Mouse (Mus musculus): Measurements from ENCODE around the gene Ndc80.
A peak's percentile ranks its signal among the peaks of the same experiment; 100 is the strongest.
"Not testable (repeated sequence)": the region's sequence is repeated elsewhere in the genome, so short reads cannot be mapped to it uniquely, and the experiment has no call there.

The Ndc80 gene

GRCm38 (mm10) chr17:71477481-71477880 lies 49.2 kb downstream of the Ndc80 start:
- DNase-seq (ENCODE audit: low spot score), result no peak

GRCm38 (mm10) chr17:71476346-71477020 lies 50.2 kb downstream of the Ndc80 start:
- DNase-seq (ENCODE audit: low spot score), result no peak

DNA sequence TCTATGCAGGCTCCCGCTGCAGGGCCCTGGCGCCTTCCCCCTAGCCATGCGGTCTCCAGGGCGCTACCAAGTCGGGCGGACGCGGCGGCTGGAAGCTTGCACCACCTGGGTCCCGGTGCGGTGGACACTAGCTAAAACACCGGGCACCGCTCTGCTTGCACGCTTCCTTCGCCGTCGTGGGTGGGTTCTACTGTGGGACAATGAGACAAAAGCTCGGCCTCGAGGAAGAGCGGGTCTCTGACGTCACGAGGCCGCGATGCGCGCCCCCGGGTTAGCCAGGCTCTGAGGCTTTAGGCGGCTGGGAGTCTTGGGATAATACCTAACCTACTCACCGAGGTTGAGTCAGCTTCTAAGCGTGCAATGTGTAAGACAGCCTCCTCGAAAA lies 51.0 kb downstream of the Ndc80 start:
- DNase-seq (ENCODE audit: low spot score), result peak; percentile 44

DNA sequence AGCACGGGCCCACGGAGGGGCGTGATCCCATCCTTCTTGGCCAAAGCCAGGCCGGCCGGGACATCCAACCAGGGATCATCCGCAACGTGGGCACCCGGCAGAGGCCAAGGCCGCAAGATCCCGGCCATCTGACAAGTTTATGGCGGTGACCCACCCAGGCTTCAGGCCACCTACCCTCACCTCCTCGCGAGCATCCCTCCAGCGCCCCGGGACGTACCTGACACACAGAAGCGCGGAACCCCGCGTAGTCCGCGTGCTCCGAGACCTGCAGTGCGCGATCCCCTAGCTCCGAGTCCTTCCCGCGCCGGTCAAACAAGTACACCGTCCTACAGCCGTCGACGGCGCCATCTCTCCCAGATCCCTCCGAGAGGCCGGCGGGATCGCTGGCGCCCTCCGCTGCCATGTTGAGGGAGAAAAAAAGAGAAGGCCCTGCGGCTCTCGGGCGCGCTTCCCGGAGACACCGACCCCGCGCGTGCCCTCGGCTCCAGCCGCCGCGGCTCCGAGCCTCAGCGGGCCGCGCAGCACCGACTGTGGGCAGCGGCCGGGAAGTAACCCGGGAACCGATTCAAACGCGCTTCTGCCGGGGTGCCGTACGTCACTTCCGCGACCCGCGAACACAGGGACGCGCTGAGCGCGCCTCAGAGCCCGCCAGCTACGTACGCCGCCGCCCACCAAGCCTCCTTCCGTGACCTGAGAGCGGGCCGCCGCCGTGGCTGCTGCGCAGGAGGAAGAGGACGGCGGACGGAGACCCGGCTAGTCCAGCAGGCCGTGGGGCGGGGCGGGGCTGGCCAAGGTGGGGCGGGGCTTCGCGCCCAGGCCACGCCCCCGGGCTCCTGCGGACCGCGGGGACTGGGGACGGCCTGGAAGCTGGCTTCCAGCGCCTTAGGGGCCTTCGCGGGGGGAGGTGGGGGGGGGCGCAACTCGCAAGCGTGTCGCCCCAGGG lies 51.6 kb downstream of the Ndc80 start, which contains the start of gene Smchd1:
Smchd1 (minus strand) TSS at position 582 of the 943 bp plus-strand sequence.
- peak; percentile 95 for DNase-seq (ENCODE audit: low spot score)

DNA sequence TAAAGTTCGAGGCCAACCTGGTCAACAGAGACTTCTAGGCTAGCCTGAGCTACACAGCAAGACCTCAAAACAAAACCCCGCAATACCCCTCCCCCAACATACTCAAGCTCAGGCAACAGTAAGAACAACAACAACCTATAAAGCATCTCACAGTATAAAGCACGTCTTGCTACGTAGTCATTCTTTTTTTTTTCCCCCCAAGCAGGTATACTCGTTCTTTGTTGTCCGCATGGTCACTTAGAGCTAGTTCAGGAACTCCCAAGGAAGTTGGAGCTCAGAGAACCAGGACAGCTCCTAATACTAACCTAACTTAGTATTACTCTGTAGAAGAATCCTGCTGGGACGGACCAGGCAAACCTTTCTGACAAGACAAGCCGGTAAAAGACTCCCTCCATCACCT lies 52.5 kb downstream of the Ndc80 start:
- DNase-seq (ENCODE audit: low spot score), result no peak

DNA sequence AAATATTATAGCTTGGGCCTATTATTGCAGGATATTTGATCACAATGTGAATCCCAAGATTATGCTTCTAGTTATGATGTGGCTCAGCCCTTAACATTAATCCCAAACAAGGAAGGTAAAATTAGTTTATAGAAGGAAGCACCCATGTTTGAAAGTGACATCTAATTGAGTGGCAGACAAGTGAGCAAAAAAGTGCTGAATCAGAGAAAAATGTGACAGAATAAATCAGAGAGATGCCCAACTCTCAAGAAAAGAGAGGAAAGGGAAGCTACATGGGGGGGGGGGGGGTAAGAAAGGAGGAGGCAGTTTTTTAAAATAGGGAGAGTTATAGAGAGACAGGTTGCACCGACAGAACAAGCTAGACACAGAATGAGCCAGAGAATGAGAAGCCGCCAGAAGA lies 55.4 kb downstream of the Ndc80 start:
- no peak for DNase-seq (ENCODE audit: low spot score)

DNA sequence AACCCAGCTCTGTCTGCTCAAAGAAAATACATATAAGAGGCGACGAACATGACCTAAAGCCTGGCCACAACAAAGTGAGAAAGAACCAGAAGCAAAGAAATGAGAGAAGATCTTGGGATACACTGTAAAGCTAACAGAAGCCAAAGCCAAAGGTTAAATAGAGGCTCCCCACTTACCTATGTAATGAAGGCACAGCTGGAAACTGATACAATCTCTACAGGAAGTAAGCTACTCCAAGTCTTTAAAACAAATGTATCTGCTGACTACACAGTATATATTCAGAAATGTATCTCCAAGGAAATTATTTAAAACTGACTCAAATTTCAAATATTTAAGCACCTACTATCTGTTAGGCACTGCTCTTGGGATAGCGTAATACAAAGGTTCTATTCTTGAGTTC lies 66.3 kb downstream of the Ndc80 start:
- no peak for DNase-seq (ENCODE audit: low spot score)

DNA sequence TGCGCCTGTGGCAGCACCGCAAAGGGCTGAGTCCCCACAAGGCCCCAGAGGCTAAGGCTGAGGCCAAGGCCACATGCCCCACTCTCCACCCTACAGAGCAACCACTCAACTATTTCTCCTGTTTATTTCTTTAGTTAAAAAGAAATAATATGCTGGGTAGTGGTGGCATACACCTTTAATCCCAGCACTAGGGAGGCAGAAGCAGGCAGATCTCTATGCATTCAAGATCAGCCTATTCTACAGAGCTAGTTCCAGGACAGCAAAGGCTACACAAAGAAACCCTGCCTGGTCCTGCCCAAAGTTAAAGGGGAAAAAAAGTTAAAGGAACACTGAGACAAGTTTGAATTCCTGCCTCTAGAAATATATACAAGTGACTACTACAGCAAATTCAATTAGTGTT lies 66.8 kb downstream of the Ndc80 start, which contains the start of gene Gm4707:
Gm4707 (minus strand) TSS at position 101 of the 400 bp plus-strand sequence.
- DNase-seq (ENCODE audit: low spot score), result no peak

DNA sequence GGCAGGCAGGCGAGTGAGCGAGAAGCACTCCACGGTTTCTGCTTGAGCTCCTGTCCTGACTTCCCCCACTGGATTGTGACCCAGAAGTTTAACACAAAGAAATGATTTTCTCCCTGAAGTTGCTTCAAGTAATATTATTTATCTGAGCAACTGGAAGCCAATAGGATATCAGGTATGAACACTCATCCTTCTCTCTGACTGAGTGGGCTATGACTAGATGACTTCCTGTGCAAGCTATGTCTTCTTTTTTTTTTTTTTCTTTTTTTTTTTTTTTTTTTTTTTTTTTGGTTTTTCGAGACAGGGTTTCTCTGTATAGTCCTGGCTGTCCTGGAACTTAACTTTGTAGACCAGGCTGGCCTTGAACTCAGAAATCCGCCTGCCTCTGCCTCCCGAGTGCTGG lies 69.3 kb downstream of the Ndc80 start:
- not testable (repeated sequence) for DNase-seq (ENCODE audit: low spot score)
